Mouse (Mus musculus) neural tube, embryonic 14.5 days (tissue): ENCODE results near the gene Hnrnpa3. TPM values are rescaled to one million over a fixed set of nuclear protein-coding genes. Genes with fewer than 3 reads are reported as not detected.
"Not testable (repeated sequence)": the region's sequence is repeated elsewhere in the genome, so short reads cannot be mapped to it uniquely, and the experiment has no call there.

Source experiments
- ATAC-seq: fragments of 200-750 bp; cut with Nextera tagmentation; 2 replicates; pipeline ENCODE4 v1.8.0; 2017; ENCODE audit warnings: low read depth, mild to moderate bottlenecking, moderate TSS enrichment, moderate library complexity
- H3K27ac ChIP-seq: fragments of 300-500 bp; sonication (generic); 2 replicates; pipeline ENCODE4 v1.5.1; 2014; ENCODE audit warnings: low read depth, mild to moderate bottlenecking, control low read depth, low read length, moderate library complexity, mixed read lengths
- H3K27me3 ChIP-seq: fragments of 300-500 bp; sonication (generic); 2 replicates; pipeline ENCODE4 v1.6.1; 2014; ENCODE audit warnings: low read length; ENCODE audit not compliant: control insufficient read depth, insufficient read depth
- H3K36me3 ChIP-seq: fragments of 300-500 bp; sonication (generic); 2 replicates; pipeline ENCODE4 v1.6.1; 2014; ENCODE audit warnings: low read length, mixed read lengths; ENCODE audit not compliant: control insufficient read depth, insufficient read depth
- H3K4me1 ChIP-seq: fragments of 300-500 bp; sonication (generic); 2 replicates; pipeline ENCODE4 v1.6.1; 2014; ENCODE audit warnings: low read length; ENCODE audit not compliant: control insufficient read depth, insufficient read depth
- H3K4me2 ChIP-seq: fragments of 300-500 bp; sonication (generic); 2 replicates; pipeline ENCODE4 v1.6.1; 2014; ENCODE audit warnings: mild to moderate bottlenecking, low read depth, low read length, control low read depth
- H3K4me3 ChIP-seq: fragments of 300-500 bp; sonication (generic); 2 replicates; pipeline ENCODE4 v1.5.1; 2014; ENCODE audit warnings: low read depth, low read length, control low read depth, mixed read lengths
- H3K9ac ChIP-seq: fragments of 300-500 bp; sonication (generic); replicated peaks from 2 replicates; pipeline ENCODE4 v1.6.1; 2014; ENCODE audit warnings: low read depth, mild to moderate bottlenecking, control low read depth, low read length, mixed read lengths
- H3K9me3 ChIP-seq: fragments of 300-500 bp; sonication (generic); 2 replicates; pipeline ENCODE4 v1.6.1; 2016; ENCODE audit warnings: low read length; ENCODE audit not compliant: control insufficient read depth
- WGBS: fragments of 180-500 bp; shearing (Covaris S2); extraction: QIAGEN DNeasy Blood & Tissue Kit; methylation state at CpG from one replicate; pipeline ENCODE4 v1.1.7; 2014; 5-methylcytosine and 5-hydroxymethylcytosine counted together
- polyA plus RNA-seq: library from polyadenylated mRNA; unstranded; fragments of >200 nt; fragmentation: Nextera tagmentation; extraction: Ambion mirVana; gene quantifications from 2 replicates; pipeline ENCODE4 v1.2.1, GENCODE M21; 2014

Gene Hnrnpa3
- polyA plus RNA-seq, 1 experiment from 2014 or later, result 130 TPM

DNA sequence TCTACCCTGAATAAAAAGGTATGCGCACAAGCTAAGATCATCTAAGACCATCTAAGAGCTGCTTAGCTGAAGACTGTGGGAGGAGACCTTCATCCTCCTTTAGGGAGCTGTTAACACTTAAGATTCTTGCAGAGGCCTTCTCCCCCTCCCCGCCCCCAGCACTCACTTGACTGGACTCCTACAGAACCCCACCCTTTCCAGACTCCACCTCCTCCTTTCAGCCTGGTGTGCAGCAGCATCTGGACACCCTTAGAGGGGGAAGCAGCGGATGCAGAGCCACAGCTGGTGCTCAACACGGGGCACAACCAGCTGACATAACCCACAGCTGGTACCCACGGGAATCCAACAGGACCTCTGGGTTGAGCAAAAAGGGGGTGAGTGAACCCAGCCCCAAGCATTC, 25.3 kb upstream of the Hnrnpa3 start:
- H3K4me1 ChIP-seq, result no peaks in the 10 kb centered on the region
- H3K4me2 ChIP-seq, result no peak overlapping the region
- no peak for ATAC-seq
- no peaks in the 10 kb centered on the region for H3K27me3 ChIP-seq
- 84% methylated on average over 4 of the region's 5 CpGs for WGBS
- H3K9me3 ChIP-seq, result no peaks in the 10 kb centered on the region
- H3K9ac ChIP-seq, result no peak overlapping the region
- no peak overlapping the region for H3K4me3 ChIP-seq
- H3K27ac ChIP-seq, result no peak overlapping the region
- no peaks in the 10 kb centered on the region for H3K36me3 ChIP-seq

DNA sequence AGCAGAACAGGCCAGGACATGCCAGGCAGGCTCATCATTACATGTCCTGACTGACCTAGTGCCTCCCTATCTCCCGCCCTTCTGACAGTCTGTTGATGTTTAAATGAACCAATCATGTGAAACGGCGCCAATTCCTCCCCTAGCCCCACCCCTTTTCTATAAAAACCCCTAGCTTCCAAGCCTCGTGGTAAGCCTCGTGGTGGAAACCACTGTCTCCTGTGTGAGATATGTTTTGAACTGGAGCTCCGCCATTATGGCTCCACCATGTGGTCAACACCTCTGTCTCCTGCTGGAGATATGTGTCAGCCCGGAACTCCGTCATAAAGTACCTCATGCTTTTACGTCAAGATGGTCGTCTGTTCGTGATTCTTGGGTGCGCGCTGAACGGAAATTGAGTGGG, 24.6 kb upstream of the Hnrnpa3 start:
- 94% methylated on average over 14 of the region's 14 CpGs for WGBS
- H3K4me1 ChIP-seq, ATAC-seq, H3K27me3 ChIP-seq, H3K9me3 ChIP-seq, H3K9ac ChIP-seq, H3K36me3 ChIP-seq, H3K4me2 ChIP-seq, H3K27ac ChIP-seq, H3K4me3 ChIP-seq: not testable (repeated sequence)

- no peak for ATAC-seq
- 75% methylated on average over 6 of the region's 6 CpGs for WGBS
- H3K4me2 ChIP-seq, result no peak overlapping the region
- no peaks in the 10 kb centered on the region for H3K27me3 ChIP-seq
- no peaks in the 10 kb centered on the region for H3K36me3 ChIP-seq
- H3K4me1 ChIP-seq, result no peaks in the 10 kb centered on the region
- H3K27ac ChIP-seq, result no peak overlapping the region
- no peaks in the 10 kb centered on the region for H3K9me3 ChIP-seq
- H3K9ac ChIP-seq, result no peak overlapping the region
- H3K4me3 ChIP-seq, result no peak overlapping the region
Observed at GRCm38 (mm10) chr2:75636261-75637054, 22.6 kb upstream of the Hnrnpa3 start.

GRCm38 (mm10) chr2:75637055-75637304, 22.1 kb upstream of the Hnrnpa3 start:
- not testable (repeated sequence) for H3K9ac ChIP-seq, ATAC-seq, H3K4me1 ChIP-seq, H3K27me3 ChIP-seq, H3K9me3 ChIP-seq, H3K4me3 ChIP-seq, H3K36me3 ChIP-seq, H3K27ac ChIP-seq, H3K4me2 ChIP-seq
- 95% methylated on average over 2 of the region's 2 CpGs for WGBS

DNA sequence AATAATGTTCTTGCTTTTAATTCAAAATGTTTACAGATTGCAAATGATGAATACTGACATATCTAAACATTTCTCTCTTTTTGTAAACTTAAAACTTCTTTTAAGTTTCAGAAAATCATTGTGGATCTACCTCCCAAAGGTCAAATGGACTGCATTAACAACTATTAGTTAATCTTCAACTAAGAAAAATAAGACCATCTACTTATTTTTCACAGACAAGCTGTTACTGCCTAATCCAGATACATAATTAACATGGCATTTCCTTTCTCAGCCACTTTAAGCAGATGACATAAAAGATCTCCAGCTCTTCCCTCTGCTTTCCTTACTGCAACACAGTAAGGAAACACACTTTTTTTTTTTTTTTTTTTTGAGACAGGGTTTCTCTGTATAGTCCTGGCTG, 21.7 kb upstream of the Hnrnpa3 start:
- H3K4me3 ChIP-seq, result no peak overlapping the region
- H3K36me3 ChIP-seq, result no peaks in the 10 kb centered on the region
- no peak for ATAC-seq
- H3K4me2 ChIP-seq, result no peak overlapping the region
- no peaks in the 10 kb centered on the region for H3K4me1 ChIP-seq
- no peaks in the 10 kb centered on the region for H3K27me3 ChIP-seq
- no peak overlapping the region for H3K27ac ChIP-seq
- no peak overlapping the region for H3K9ac ChIP-seq
- no peaks in the 10 kb centered on the region for H3K9me3 ChIP-seq

DNA sequence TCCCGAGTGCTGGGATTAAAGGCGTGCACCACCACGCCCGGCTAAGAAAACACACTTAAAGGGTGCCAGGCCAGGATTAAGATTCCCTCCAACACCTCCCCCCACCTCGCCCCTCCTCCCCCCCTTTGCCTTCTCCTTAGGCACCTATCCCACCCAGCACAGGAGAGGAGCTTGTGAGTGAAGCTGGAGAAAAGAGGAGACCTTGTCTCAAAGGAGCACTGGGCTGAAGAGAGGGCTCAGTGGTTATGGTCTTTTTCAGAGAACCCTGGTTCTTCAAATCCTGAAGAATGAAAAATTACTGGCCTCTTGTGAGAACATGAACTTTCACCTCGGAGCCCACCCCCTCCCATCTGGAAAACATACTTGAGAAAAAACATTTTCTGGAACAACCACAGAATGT, 21.2 kb upstream of the Hnrnpa3 start:
- not testable (repeated sequence) for H3K4me2 ChIP-seq, H3K9me3 ChIP-seq, H3K9ac ChIP-seq, H3K27ac ChIP-seq, H3K36me3 ChIP-seq, H3K4me3 ChIP-seq, H3K27me3 ChIP-seq, ATAC-seq, H3K4me1 ChIP-seq
- WGBS, result 92% methylated on average over 6 of the region's 6 CpGs

DNA sequence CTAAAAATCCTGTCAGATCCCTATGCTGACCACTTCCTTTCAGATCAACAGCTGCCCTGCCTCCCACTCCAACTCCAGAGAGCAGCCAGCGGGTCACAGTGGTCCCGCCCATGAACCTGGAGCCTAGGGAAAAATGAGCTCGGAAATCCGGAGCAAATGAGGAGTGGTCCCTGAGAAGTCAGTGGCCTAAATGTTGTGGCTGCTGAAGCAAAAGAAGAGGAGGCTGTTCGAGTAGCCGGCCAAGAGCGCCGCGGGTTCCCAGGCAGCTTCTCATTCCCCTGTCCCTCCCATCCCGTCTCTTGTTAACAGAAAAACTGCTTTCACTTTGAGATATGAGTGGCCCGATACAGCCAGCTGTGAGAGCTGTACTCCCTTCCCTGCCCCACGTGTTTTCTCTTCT, 19.5 kb upstream of the Hnrnpa3 start:
- not testable (repeated sequence) for H3K27ac ChIP-seq, H3K27me3 ChIP-seq, H3K9me3 ChIP-seq, H3K4me3 ChIP-seq, ATAC-seq, H3K4me1 ChIP-seq, H3K4me2 ChIP-seq, H3K9ac ChIP-seq, H3K36me3 ChIP-seq
- 72% methylated on average over 8 of the region's 12 CpGs for WGBS

DNA sequence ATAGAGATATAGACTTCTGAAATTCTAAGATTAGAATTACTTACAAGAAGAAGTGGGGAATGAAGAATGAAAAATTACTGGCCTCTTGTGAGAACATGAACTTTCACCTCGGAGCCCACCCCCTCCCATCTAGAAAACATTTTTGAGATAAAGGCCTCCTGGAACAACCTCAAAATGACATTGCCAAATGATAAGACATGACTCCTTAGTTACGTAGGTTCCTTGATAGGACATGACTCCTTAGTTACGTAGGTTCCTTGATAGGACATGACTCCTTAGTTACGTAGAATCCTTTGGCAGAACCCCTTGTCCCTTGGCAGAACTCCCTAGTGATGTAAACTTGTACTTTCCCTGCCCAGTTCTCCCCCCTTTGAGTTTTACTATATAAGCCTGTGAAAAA, 16.7 kb upstream of the Hnrnpa3 start:
- H3K27ac ChIP-seq, H3K4me1 ChIP-seq, H3K9ac ChIP-seq, H3K36me3 ChIP-seq, ATAC-seq, H3K4me3 ChIP-seq, H3K9me3 ChIP-seq, H3K4me2 ChIP-seq, H3K27me3 ChIP-seq: not testable (repeated sequence)
- 91% methylated on average over 4 of the region's 4 CpGs for WGBS

GRCm38 (mm10) chr2:75642795-75643550, 16.1 kb upstream of the Hnrnpa3 start:
- Histone ChIP-seq H3K4me2 (no peak overlapping the region), H3K36me3 (no peaks in the 10 kb centered on the region), H3K4me1 (no peaks in the 10 kb centered on the region), H3K9ac (no peak overlapping the region), H3K27me3 (no peaks in the 10 kb centered on the region), H3K9me3 (no peaks in the 10 kb centered on the region), H3K27ac (no peak overlapping the region), H3K4me3 (no peak overlapping the region)
- whole genome bisulfite sequencing, result 91% methylated on average over 8 of the region's 8 CpGs
- no peak for ATAC-seq
